Mouse (Mus musculus) midbrain, embryonic 15.5 days (tissue): ENCODE data around the gene Bahcc1. TPM values are rescaled to one million over a fixed set of nuclear protein-coding genes. Genes with fewer than 3 reads are reported as not detected.

Experiments
- ATAC-seq: fragments of 200-750 bp; cut with Nextera tagmentation; replicated peaks from 2 replicates; pipeline ENCODE4 v1.8.0; 2017; ENCODE audit warnings: moderate TSS enrichment
- H3K27ac ChIP-seq: fragments of 300-500 bp; sonication (generic); 2 replicates; pipeline ENCODE4 v1.5.1; 2015; ENCODE audit warnings: mild to moderate bottlenecking, inconsistent platforms
- H3K27me3 ChIP-seq: fragments of 300-500 bp; sonication (generic); replicated peaks from 2 replicates; pipeline ENCODE4 v1.6.1; 2015; ENCODE audit warnings: inconsistent platforms
- H3K36me3 ChIP-seq: fragments of 300-500 bp; sonication (generic); replicated peaks from 2 replicates; pipeline ENCODE4 v1.6.1; 2015; ENCODE audit warnings: inconsistent platforms
- H3K4me1 ChIP-seq: fragments of 300-500 bp; sonication (generic); 2 replicates; pipeline ENCODE4 v1.6.1; 2015; ENCODE audit warnings: inconsistent platforms
- H3K4me2 ChIP-seq: fragments of 300-500 bp; sonication (generic); 2 replicates; pipeline ENCODE4 v1.6.1; 2015; ENCODE audit warnings: inconsistent platforms, mild to moderate bottlenecking, moderate library complexity
- H3K4me3 ChIP-seq: fragments of 300-500 bp; sonication (generic); 2 replicates; pipeline ENCODE4 v1.5.1; 2015; ENCODE audit warnings: mild to moderate bottlenecking, inconsistent platforms
- H3K9ac ChIP-seq: fragments of 300-500 bp; sonication (generic); 2 replicates; pipeline ENCODE4 v1.6.1; 2015; ENCODE audit warnings: mild to moderate bottlenecking, inconsistent platforms
- H3K9me3 ChIP-seq: fragments of 300-500 bp; sonication (generic); 2 replicates; pipeline ENCODE4 v1.6.1; 2016; ENCODE audit warnings: inconsistent platforms
- WGBS: fragments of 180-500 bp; shearing (Covaris S2); methylation state at CpG from one replicate; pipeline ENCODE4 v1.1.7; 2015; ENCODE audit warnings: mixed read lengths; 5-methylcytosine and 5-hydroxymethylcytosine counted together
- polyA plus RNA-seq: library from polyadenylated mRNA; unstranded; fragments of >200 nt; fragmentation: Nextera tagmentation; extraction: Ambion mirVana; gene quantifications from 2 replicates; pipeline ENCODE4 v1.2.1, GENCODE M21; 2015

Bahcc1 gene
- polyA plus RNA-seq, 1 experiment from 2014 or later, result 16.2 TPM

- 53% methylated on average over 6 of the region's 6 CpGs for WGBS
- no peaks in the 10 kb centered on the region for H3K36me3 ChIP-seq
- H3K9me3 ChIP-seq, result no peaks in the 10 kb centered on the region
- no peak overlapping the region for H3K9ac ChIP-seq
- peaks cover 83% of the 10 kb centered on the region for H3K4me1 ChIP-seq
- H3K4me3 ChIP-seq, result no peak overlapping the region
- H3K4me2 ChIP-seq, result no peak overlapping the region
- 0 out of 2 replicates have a peak overlapping the region, but pooled peaks have one; percentile 39 for H3K27ac ChIP-seq
- no peaks in the 10 kb centered on the region for H3K27me3 ChIP-seq
- no peak for ATAC-seq
Measured at GRCm38 (mm10) chr11:120255038-120255437, 22.3 kb downstream of the Bahcc1 start.

GRCm38 (mm10) chr11:120255499-120255898 is 22.8 kb downstream of the Bahcc1 start:
- ATAC-seq, result no peak
- WGBS, result 66% methylated on average over 7 of the region's 8 CpGs
- Histone ChIP-seq H3K4me3 (no peak overlapping the region), H3K9ac (no peak overlapping the region), H3K4me2 (no peak overlapping the region), H3K27ac (0 out of 2 replicates have a peak overlapping the region, but pooled peaks have one; percentile 39), H3K4me1 (peaks cover 88% of the 10 kb centered on the region), H3K27me3 (no peaks in the 10 kb centered on the region), H3K36me3 (no peaks in the 10 kb centered on the region), H3K9me3 (no peaks in the 10 kb centered on the region)

- WGBS, result 62% methylated on average over 5 of the region's 5 CpGs
- Histone ChIP-seq H3K4me3 (no peak overlapping the region), H3K27ac (no peak overlapping the region), H3K4me2 (no peak overlapping the region), H3K9me3 (no peaks in the 10 kb centered on the region), H3K36me3 (no peaks in the 10 kb centered on the region), H3K4me1 (peaks cover 88% of the 10 kb centered on the region), H3K27me3 (no peaks in the 10 kb centered on the region), H3K9ac (no peak overlapping the region)
- ATAC-seq, result no peak
Measured at GRCm38 (mm10) chr11:120256108-120256507, 23.4 kb downstream of the Bahcc1 start.

GRCm38 (mm10) chr11:120256543-120256942 is 23.8 kb downstream of the Bahcc1 start:
- WGBS, result 52% methylated on average over 10 of the region's 10 CpGs
- H3K9me3 ChIP-seq, result no peaks in the 10 kb centered on the region
- H3K4me2 ChIP-seq, result no peak overlapping the region
- H3K9ac ChIP-seq, result no peak overlapping the region
- peaks cover 89% of the 10 kb centered on the region for H3K4me1 ChIP-seq
- no peak overlapping the region for H3K4me3 ChIP-seq
- H3K36me3 ChIP-seq, result no peaks in the 10 kb centered on the region
- no peak for ATAC-seq
- H3K27me3 ChIP-seq, result no peaks in the 10 kb centered on the region
- H3K27ac ChIP-seq, result 0 out of 2 replicates have a peak overlapping the region, but pooled peaks have one; percentile 0

GRCm38 (mm10) chr11:120256981-120257820 is 24.5 kb downstream of the Bahcc1 start:
- H3K27ac ChIP-seq, result 0 out of 2 replicates have a peak overlapping the region, but pooled peaks have one; percentile 0
- H3K9me3 ChIP-seq, result no peaks in the 10 kb centered on the region
- no peaks in the 10 kb centered on the region for H3K36me3 ChIP-seq
- no peak overlapping the region for H3K4me2 ChIP-seq
- no peak overlapping the region for H3K9ac ChIP-seq
- ATAC-seq, result no peak
- WGBS, result 47% methylated on average over 10 of the region's 10 CpGs
- no peaks in the 10 kb centered on the region for H3K27me3 ChIP-seq
- peaks cover 89% of the 10 kb centered on the region for H3K4me1 ChIP-seq
- H3K4me3 ChIP-seq, result no peak overlapping the region

GRCm38 (mm10) chr11:120257911-120258310 is 25.2 kb downstream of the Bahcc1 start:
- Histone ChIP-seq H3K27ac (no peak overlapping the region), H3K4me1 (peaks cover 87% of the 10 kb centered on the region), H3K27me3 (no peaks in the 10 kb centered on the region), H3K9me3 (no peaks in the 10 kb centered on the region), H3K4me3 (no peak overlapping the region), H3K36me3 (no peaks in the 10 kb centered on the region), H3K9ac (no peak overlapping the region), H3K4me2 (no peak overlapping the region)
- 91% methylated on average over 13 of the region's 13 CpGs for WGBS
- ATAC-seq, result no peak

GRCm38 (mm10) chr11:120258896-120259689 is 26.3 kb downstream of the Bahcc1 start:
- H3K36me3 ChIP-seq, result no peaks in the 10 kb centered on the region
- no peak for ATAC-seq
- H3K9ac ChIP-seq, result no peak overlapping the region
- H3K4me1 ChIP-seq, result peaks cover 84% of the 10 kb centered on the region
- WGBS, result 65% methylated on average over 12 of the region's 12 CpGs
- H3K4me3 ChIP-seq, result no peak overlapping the region
- H3K4me2 ChIP-seq, result no peak overlapping the region
- no peak overlapping the region for H3K27ac ChIP-seq
- no peaks in the 10 kb centered on the region for H3K27me3 ChIP-seq
- H3K9me3 ChIP-seq, result no peaks in the 10 kb centered on the region

- Histone ChIP-seq H3K4me2 (no peak overlapping the region), H3K9ac (no peak overlapping the region), H3K9me3 (no peaks in the 10 kb centered on the region), H3K36me3 (no peaks in the 10 kb centered on the region), H3K4me3 (no peak overlapping the region), H3K27me3 (no peaks in the 10 kb centered on the region), H3K27ac (no peak overlapping the region), H3K4me1 (peaks cover 84% of the 10 kb centered on the region)
- no peak for ATAC-seq
- 52% methylated on average over 25 of the region's 25 CpGs for WGBS
Measured at GRCm38 (mm10) chr11:120259792-120260768, 27.3 kb downstream of the Bahcc1 start.

- Histone ChIP-seq H3K27me3 (no peaks in the 10 kb centered on the region), H3K4me2 (no peak overlapping the region), H3K9ac (no peak overlapping the region), H3K9me3 (no peaks in the 10 kb centered on the region), H3K4me3 (no peak overlapping the region), H3K27ac (peak overlapping the region; percentile 75; the same call in 1 of the 2 replicates), H3K4me1 (peaks cover 80% of the 10 kb centered on the region), H3K36me3 (no peaks in the 10 kb centered on the region)
- 70% methylated on average over 6 of the region's 6 CpGs for WGBS
- no peak for ATAC-seq
Measured at GRCm38 (mm10) chr11:120260769-120261150, 28.0 kb downstream of the Bahcc1 start.

- no peak overlapping the region for H3K9ac ChIP-seq
- H3K27me3 ChIP-seq, result no peaks in the 10 kb centered on the region
- H3K9me3 ChIP-seq, result no peaks in the 10 kb centered on the region
- peaks cover 71% of the 10 kb centered on the region for H3K4me1 ChIP-seq
- no peaks in the 10 kb centered on the region for H3K36me3 ChIP-seq
- peak; percentile 84 for ATAC-seq
- no peak overlapping the region for H3K4me2 ChIP-seq
- peak overlapping the region; percentile 75 for H3K27ac ChIP-seq
- H3K4me3 ChIP-seq, result no peak overlapping the region
- WGBS, result 28% methylated on average over 20 of the region's 20 CpGs
Measured at GRCm38 (mm10) chr11:120261416-120262355, 28.9 kb downstream of the Bahcc1 start.
